Mouse (Mus musculus): Measurements from ENCODE around the gene Chchd1. TPM values are rescaled to one million over a fixed set of nuclear protein-coding genes. Genes with fewer than 3 reads are reported as not detected.

Gene Chchd1
- total RNA-seq, 2 experiments from 2014 or later: 22.5 to 27.1 TPM

DNA sequence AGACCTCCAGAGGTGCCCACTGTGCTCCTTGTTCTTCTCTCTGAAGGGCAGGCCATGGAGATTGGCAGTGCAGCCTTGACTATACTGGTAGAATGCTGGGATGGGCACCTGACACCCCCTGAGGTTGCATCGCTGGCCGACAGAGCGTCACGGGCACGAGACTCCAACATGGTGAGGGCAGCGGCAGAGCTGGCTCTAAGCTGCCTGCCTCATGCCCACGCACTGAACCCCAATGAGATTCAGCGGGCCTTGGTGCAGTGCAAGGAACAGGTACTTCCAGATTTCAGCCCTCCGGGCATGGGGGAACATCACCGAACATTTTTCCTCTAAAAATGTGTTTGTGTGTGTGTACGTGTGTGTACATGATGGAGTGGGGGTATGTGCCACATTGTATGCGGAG, 17.0 kb downstream of the Chchd1 start:
- no peak for ATAC-seq (replicated peaks; ENCODE audit: low FRiP score, poor library complexity, severe bottlenecking)

- no peak for ATAC-seq (replicated peaks; ENCODE audit: low FRiP score, poor library complexity, severe bottlenecking)
Observed at GRCm38 (mm10) chr14:20721371-20721770, 18.6 kb downstream of the Chchd1 start.

GRCm38 (mm10) chr14:20723006-20723405, 20.2 kb downstream of the Chchd1 start:
- no peak for ATAC-seq (replicated peaks; ENCODE audit: low FRiP score, poor library complexity, severe bottlenecking)

GRCm38 (mm10) chr14:20724043-20724442, 21.2 kb downstream of the Chchd1 start:
- peak; percentile 78 for ATAC-seq (replicated peaks; ENCODE audit: low FRiP score, poor library complexity, severe bottlenecking)

GRCm38 (mm10) chr14:20725660-20726339, 23.0 kb downstream of the Chchd1 start:
- no peak for ATAC-seq (replicated peaks; ENCODE audit: low FRiP score, poor library complexity, severe bottlenecking)

DNA sequence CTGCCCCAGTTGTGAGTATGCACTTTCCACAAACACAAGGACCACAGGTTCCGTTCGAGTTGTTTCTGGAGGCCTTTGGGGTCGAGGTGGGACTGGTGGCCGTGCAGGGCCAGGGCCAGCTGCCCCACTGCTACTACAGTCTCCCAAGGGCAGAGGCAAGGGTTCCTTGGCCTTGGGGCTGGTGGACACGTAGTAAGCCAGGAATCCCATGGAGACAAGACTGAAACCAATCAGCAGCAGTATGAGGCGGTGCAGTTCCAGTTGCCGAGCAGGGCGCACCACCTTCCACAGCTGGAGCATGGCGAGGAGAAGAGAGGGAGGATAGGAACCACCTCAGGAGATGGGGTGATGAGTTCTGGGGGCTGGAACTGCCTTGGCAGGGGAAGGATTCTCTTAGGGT, 27.1 kb downstream of the Chchd1 start:
- ATAC-seq (replicated peaks; ENCODE audit: low FRiP score, poor library complexity, severe bottlenecking): no peak

DNA sequence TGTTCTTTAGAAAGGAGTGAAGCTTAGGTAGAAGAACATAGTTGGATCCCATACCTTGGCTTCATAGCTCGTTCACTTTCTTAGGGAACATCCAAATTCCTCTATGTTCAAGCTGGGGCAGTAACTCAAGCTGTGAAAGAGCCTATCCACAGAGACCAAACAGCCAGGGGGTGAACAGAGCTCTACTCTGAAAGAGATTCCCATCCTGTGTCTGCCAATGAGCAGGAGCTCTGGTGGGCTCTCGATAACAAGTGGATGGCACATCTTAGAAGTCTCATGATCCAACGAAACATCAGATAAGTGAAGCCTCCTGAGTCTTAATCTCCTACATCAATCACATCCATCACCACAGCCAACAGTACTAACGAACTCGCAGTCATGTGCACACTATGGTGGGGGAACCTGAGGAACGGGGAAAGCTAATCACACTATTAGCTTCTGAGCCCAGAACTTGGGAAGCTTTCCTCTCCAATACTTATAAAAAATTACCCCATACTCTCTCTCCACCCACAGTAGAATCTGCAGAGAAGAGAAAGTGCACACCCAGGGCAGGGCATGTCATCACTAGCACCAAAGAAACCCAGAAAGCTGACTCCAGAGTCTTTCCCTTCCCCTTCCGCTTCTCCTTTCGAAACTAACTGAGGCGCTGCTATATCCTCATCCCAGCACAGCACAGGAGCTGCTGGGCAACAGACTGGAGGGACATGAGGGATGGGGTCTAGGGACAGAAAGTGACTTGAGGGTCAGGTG, 28.2 kb downstream of the Chchd1 start:
- no peak for ATAC-seq (replicated peaks; ENCODE audit: low FRiP score, poor library complexity, severe bottlenecking)

DNA sequence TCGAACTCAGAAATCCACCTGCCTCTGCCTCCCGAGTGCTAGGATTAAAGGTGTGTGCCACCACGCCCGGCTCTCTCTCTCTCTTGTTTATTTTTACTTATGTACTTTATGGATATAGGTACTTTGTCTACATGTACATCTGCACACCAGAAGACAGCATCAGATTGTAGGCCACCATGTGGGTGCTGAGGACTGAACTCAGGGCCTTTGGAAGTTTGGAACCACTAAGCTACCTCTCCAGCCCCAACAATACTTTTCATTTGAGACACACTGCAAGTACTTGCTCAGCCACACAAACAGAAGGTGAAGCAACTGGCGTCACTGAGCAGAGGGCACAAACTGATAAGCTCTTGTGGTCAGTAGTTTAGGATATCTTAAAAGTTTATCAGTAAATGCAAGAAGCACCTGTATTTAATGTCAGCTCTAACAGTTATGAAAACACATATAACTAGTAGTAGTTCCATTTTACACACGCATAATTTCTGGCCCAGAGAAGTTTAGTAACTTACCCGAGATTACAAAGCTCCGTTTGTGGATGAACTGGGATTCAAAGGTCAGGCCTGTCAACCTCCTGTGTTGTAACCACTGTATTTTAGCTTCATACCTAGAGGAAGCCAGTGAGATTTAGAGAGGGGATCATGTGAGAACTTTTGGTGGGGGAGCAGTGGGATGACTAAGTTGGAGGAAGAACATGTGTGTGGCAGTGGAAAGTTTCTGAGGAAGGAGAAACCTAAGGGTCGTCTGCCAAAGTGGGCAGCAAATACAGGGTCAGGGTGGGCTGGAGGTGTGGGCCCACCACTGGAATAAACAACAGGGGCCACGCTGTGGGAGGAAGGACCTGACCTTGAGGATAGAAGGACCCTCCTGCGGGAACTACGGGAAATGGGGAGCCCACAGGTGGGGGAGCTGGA, 30.5 kb downstream of the Chchd1 start:
- peak; percentile 58 for ATAC-seq (replicated peaks; ENCODE audit: low FRiP score, poor library complexity, severe bottlenecking)

DNA sequence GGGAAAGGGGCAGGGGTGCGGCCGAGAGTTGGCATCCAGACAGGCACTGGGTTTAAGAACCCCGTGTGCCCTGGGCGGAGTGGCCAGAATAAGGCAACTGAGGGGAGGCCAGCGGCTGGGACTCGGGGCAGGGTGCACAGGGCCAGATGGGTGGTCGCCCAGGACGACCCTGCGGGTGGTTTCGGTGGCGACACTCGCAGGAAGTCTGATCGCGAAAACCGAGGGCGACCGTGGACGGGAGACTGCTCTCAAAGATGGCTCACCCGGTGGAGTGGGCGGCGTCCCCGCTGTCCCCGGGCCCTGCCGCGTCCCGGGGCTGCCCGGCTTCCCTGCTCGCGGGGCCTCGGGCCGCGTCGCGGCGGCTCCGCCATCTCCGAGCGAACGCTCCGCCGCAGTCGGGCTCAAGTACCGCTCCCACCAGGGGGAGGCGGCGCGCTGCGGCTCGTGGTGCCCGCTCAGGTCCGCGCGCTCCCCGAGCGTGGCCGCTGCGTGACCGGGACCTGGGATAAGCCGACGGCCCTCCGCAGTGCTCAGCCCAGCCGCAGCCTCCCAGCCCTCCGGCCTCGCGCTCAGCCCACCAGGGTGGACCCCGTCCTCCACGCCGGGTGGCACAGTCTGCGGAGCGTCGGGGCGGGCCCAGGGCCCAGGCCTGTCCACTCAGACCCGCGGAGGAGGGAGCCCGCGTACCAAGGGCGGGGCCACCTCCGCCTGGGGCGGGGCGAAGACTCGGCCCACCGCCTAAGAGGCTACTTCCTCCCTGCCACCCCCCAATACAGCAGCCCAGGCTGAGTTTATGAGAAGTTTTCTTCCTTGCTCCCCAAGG, 31.4 kb downstream of the Chchd1 start, which contains the start of gene Ndst2:
Ndst2 (minus strand) TSS at position 611 of the 823 bp plus-strand sequence.
- peak; percentile 83 for ATAC-seq (replicated peaks; ENCODE audit: low FRiP score, poor library complexity, severe bottlenecking)

GRCm38 (mm10) chr14:20735052-20735451, 32.2 kb downstream of the Chchd1 start:
- no peak for ATAC-seq (replicated peaks; ENCODE audit: low FRiP score, poor library complexity, severe bottlenecking)

GRCm38 (mm10) chr14:20735892-20736390, 33.1 kb downstream of the Chchd1 start:
- ATAC-seq (replicated peaks; ENCODE audit: low FRiP score, poor library complexity, severe bottlenecking): no peak

DNA sequence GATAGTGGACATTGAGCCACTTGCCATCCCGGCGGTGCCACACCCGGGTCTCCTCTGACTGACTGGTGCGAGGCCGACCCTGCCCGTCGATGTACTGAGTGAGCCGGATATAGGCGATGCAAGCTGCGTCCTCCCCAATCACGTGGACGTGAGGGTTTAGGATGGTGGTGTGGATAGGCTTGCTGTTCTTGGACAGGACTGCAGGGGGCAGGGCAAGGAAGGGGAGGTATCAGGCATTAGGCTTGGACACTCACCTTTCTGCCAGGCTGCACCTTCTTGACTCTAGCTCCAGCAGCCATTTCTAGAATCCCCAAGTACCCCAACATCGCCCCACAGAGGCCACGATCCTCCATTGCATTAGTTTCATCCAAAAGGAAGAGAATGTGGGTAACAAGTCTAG, 34.5 kb downstream of the Chchd1 start:
- ATAC-seq (replicated peaks; ENCODE audit: low FRiP score, poor library complexity, severe bottlenecking): peak; percentile 49

GRCm38 (mm10) chr14:20738511-20738910, 35.7 kb downstream of the Chchd1 start:
- ATAC-seq (replicated peaks; ENCODE audit: low FRiP score, poor library complexity, severe bottlenecking): no peak

GRCm38 (mm10) chr14:20741301-20741700, 38.5 kb downstream of the Chchd1 start:
- no peak for ATAC-seq (replicated peaks; ENCODE audit: low FRiP score, poor library complexity, severe bottlenecking)

- no peak for ATAC-seq (replicated peaks; ENCODE audit: low FRiP score, poor library complexity, severe bottlenecking)
Observed at GRCm38 (mm10) chr14:20743614-20744013, 40.8 kb downstream of the Chchd1 start.

DNA sequence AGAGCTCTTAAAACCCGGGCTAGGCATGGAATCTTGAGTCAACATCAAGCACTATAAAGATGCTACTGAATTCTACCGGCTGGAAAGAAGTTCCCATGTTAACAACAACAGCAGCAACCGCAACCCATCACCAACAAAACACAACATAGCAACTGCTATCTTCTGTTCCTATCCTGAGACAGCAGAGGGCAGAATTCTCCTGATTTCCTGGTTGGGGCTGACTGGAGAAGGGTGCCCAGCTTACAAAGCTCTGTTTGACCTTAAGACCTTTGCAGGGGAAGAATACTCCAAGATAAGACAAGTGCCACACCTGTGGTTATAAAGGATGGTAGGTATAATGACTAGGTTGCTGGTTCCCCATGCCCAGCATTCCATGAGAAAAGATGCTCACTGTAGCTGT, 44.1 kb downstream of the Chchd1 start:
- ATAC-seq (replicated peaks; ENCODE audit: low FRiP score, poor library complexity, severe bottlenecking): no peak

GRCm38 (mm10) chr14:20748388-20748787, 45.6 kb downstream of the Chchd1 start:
- no peak for ATAC-seq (replicated peaks; ENCODE audit: low FRiP score, poor library complexity, severe bottlenecking)

DNA sequence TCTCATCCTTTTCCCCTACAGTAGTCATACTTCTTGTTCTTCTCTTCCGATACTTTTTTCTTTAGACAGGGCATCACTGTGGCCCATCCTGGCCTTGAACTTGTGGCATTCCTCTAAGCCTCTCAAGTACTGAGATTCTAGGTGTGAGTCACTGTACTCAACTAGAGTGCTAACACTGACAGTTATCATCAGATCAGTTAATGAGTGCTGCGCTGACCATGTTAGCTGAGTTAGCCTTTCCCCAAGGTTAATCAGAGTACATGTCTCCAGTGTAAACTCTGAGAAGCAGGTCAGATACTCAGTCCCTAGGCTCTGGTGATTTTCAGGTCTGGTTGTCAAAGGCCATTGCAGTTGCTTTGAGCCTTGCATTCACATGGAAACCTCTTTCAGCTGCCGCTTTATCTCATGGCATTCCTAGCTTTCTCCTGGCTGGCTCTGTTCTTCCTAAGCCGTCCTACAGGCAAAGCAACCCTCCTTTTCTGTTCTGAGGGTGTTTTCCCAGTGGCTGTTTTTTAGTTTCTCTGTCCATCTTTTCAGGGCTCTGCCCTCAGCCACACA, 46.8 kb downstream of the Chchd1 start:
- ATAC-seq (replicated peaks; ENCODE audit: low FRiP score, poor library complexity, severe bottlenecking): no peak

- no peak for ATAC-seq (replicated peaks; ENCODE audit: low FRiP score, poor library complexity, severe bottlenecking)
Observed at GRCm38 (mm10) chr14:20750503-20750902, 47.7 kb downstream of the Chchd1 start.

Data from erythroblast, adult 5-6 weeks (primary cell).